Mouse (Mus musculus) mammary gland, adult 2 months (tissue): Measurements from ENCODE around the gene Tekt4. TPM values are rescaled to one million over a fixed set of nuclear protein-coding genes. Genes with fewer than 3 reads are reported as not detected.

ENCODE experiments used
- polyA plus RNA-seq: library from polyadenylated mRNA; depleted of rRNA; stranded (reverse); fragments of >200 nt; gene quantifications from 2 replicates; pipeline ENCODE4 v1.2.3, GENCODE M21; 2012; ENCODE audit warnings: low replicate concordance; rRNA removed

Gene Tekt4
- polyA plus RNA-seq, result not detected in 2 replicates

GRCm38 (mm10) chr17:25454272-25454671 is at the start of gene Tekt4:
Gene Tekt4, plus strand, starts transcription at chr17:25454615.

GRCm38 (mm10) chr17:25433617-25434606 is 20.5 kb upstream of the Tekt4 start, which contains the start of gene Cacna1h:
Gene Cacna1h, minus strand, starts transcription at chr17:25433783.

DNA sequence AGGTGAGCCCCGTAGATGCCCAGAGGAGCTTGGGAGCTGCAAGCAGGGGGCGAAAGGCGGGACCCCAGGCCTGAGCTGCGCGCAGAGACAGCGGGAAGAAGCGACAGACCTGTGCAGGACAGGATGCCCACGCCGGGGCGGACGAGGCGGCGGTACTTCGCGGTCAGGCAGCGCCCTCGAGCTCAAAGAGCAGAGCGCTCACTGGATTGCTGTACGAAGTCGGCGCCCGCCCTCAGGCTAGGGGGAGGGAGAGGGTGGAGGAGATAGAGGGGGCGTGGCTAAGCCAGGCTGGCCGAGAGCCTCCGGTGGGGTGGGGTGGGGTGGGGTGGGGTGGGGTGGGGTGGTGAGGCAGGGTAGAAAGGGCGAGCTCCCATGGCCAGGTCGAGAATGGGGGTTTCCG is 42.6 kb downstream of the Tekt4 start, which contains the start of gene Sstr5:
TSS of gene Sstr5 (minus strand) at position 276 of the 400 bp plus-strand sequence.

Other genes starting within 250 kb of the Tekt4 start
- 33.3 and 36.1 TPM in 2 replicates for gene Gnptg, start 214.5 kb upstream of the Tekt4 start, polyA plus RNA-seq
- gene Tsr3, start 214.4 kb upstream of the Tekt4 start, polyA plus RNA-seq, result 19.2 and 25.1 TPM in 2 replicates
- 6.9 and 16.3 TPM in 2 replicates for gene Baiap3, start 198.3 kb upstream of the Tekt4 start, polyA plus RNA-seq
- gene Ube2i, start 180.0 kb upstream of the Tekt4 start, polyA plus RNA-seq, result 95.6 and 146 TPM in 2 replicates
- 1.1 and 1.4 TPM in 2 replicates for gene Prss34, start 156.2 kb upstream of the Tekt4 start, polyA plus RNA-seq
- gene Prss28, start 146.0 kb upstream of the Tekt4 start, polyA plus RNA-seq, result not detected in 2 replicates
- gene Prss29, start 136.0 kb upstream of the Tekt4 start, polyA plus RNA-seq, result not detected in 2 replicates
- 1.5 and 2.0 TPM in 2 replicates for gene Tpsab1, start 109.1 kb upstream of the Tekt4 start, polyA plus RNA-seq
- gene Tpsb2, start 88.3 kb upstream of the Tekt4 start, polyA plus RNA-seq, result 130 and 146 TPM in 2 replicates
- 4.0 and 4.8 TPM in 2 replicates for gene Tpsg1, start 85.3 kb upstream of the Tekt4 start, polyA plus RNA-seq
- gene Cacna1h, start 20.8 kb upstream of the Tekt4 start, polyA plus RNA-seq, result 3.6 and 3.7 TPM in 2 replicates
- not detected in 2 replicates for gene Sstr5, start 42.7 kb downstream of the Tekt4 start, polyA plus RNA-seq
- gene Sox8, start 116.1 kb downstream of the Tekt4 start, polyA plus RNA-seq, result 2.3 and 3.2 TPM in 2 replicates
- 25.5 and 38.9 TPM in 2 replicates for gene Lmf1, start 124.5 kb downstream of the Tekt4 start, polyA plus RNA-seq